Mouse (Mus musculus): Measurements from ENCODE around the gene Slc4a5. TPM values are rescaled to one million over a fixed set of nuclear protein-coding genes. Genes with fewer than 3 reads are reported as not detected.
"Not testable (repeated sequence)": the region's sequence is repeated elsewhere in the genome, so short reads cannot be mapped to it uniquely, and the experiment has no call there.

Slc4a5 gene
- polyA plus RNA-seq, 1 experiment = 11.4 TPM

- Histone ChIP-seq H3K4me1 (ENCODE audit: control insufficient read depth, insufficient read depth, insufficient read length, low read length) (peaks cover 2% of the 10 kb centered on the region; the same call in 1 of the 2 replicates), H3K4me3 (ENCODE audit: low read depth, low read length) (peak overlapping the region; percentile 87), H3K27me3 (ENCODE audit: control insufficient read depth, insufficient read depth, low read length) (no peaks in the 10 kb centered on the region), H3K27ac (ENCODE audit: insufficient read depth, low read depth, low read length) (peak overlapping the region; percentile 30; the same call in 1 of the 2 replicates), H3K36me3 (ENCODE audit: control insufficient read depth, insufficient read depth, low read length) (peaks cover 20% of the 10 kb centered on the region)
- TF ChIP-seq POLR2A (IDR thresholded peaks at IDR 0.05; ENCODE audit: low read depth, low read length) = no peak
- TF ChIP-seq CTCF (IDR thresholded peaks at IDR 0.05; ENCODE audit: extremely low read depth, insufficient read length, insufficient replicate concordance, low read depth, low read length) = no peak
- under 1% methylated on average over 6 of the region's 6 CpGs for WGBS
Observed at GRCm38 (mm10) chr6:83326394-83326736, 106.7 kb downstream of the Slc4a5 start.

GRCm38 (mm10) chr6:83326761-83327160 is 107.1 kb downstream of the Slc4a5 start:
- WGBS = 18% methylated on average over 6 of the region's 6 CpGs
- Histone ChIP-seq H3K4me1 (ENCODE audit: control insufficient read depth, insufficient read depth, insufficient read length, low read length) (peaks cover 2% of the 10 kb centered on the region; the same call in 1 of the 2 replicates), H3K36me3 (ENCODE audit: control insufficient read depth, insufficient read depth, low read length) (peaks cover 24% of the 10 kb centered on the region), H3K27ac (ENCODE audit: insufficient read depth, low read depth, low read length) (no peak overlapping the region), H3K27me3 (ENCODE audit: control insufficient read depth, insufficient read depth, low read length) (no peaks in the 10 kb centered on the region), H3K4me3 (ENCODE audit: low read depth, low read length) (no peak overlapping the region; the same call in 1 of the 2 replicates)
- TF ChIP-seq POLR2A (IDR thresholded peaks at IDR 0.05; ENCODE audit: low read depth, low read length) (no peak), CTCF (IDR thresholded peaks at IDR 0.05; ENCODE audit: extremely low read depth, insufficient read length, insufficient replicate concordance, low read depth, low read length) (no peak)

- peaks cover 31% of the 10 kb centered on the region for H3K36me3 ChIP-seq (ENCODE audit: control insufficient read depth, insufficient read depth, low read length)
- no peak overlapping the region for H3K27ac ChIP-seq (ENCODE audit: insufficient read depth, low read depth, low read length)
- H3K4me1 ChIP-seq (ENCODE audit: control insufficient read depth, insufficient read depth, insufficient read length, low read length) = peaks cover 2% of the 10 kb centered on the region; the same call in 1 of the 2 replicates
- WGBS = 92% methylated on average over 3 of the region's 3 CpGs
- H3K4me3 ChIP-seq (ENCODE audit: low read depth, low read length) = no peak overlapping the region
- no peaks in the 10 kb centered on the region for H3K27me3 ChIP-seq (ENCODE audit: control insufficient read depth, insufficient read depth, low read length)
- no peak for TF ChIP-seq POLR2A (IDR thresholded peaks at IDR 0.05; ENCODE audit: low read depth, low read length)
Observed at GRCm38 (mm10) chr6:83327591-83328190, 108.1 kb downstream of the Slc4a5 start.

- Histone ChIP-seq H3K27ac (ENCODE audit: insufficient read depth, low read depth, low read length) (no peak overlapping the region), H3K27me3 (ENCODE audit: control insufficient read depth, insufficient read depth, low read length) (no peaks in the 10 kb centered on the region), H3K4me1 (ENCODE audit: control insufficient read depth, insufficient read depth, insufficient read length, low read length) (no peaks in the 10 kb centered on the region), H3K36me3 (ENCODE audit: control insufficient read depth, insufficient read depth, low read length) (peaks cover 54% of the 10 kb centered on the region), H3K4me3 (ENCODE audit: low read depth, low read length) (no peak overlapping the region)
- TF ChIP-seq POLR2A (IDR thresholded peaks at IDR 0.05; ENCODE audit: low read depth, low read length) = no peak
- TF ChIP-seq CTCF (IDR thresholded peaks at IDR 0.05; ENCODE audit: extremely low read depth, insufficient read length, insufficient replicate concordance, low read depth, low read length) = no peak
- 67% methylated on average over 3 of the region's 3 CpGs for WGBS
Observed at GRCm38 (mm10) chr6:83341387-83341786, 121.8 kb downstream of the Slc4a5 start.

- TF ChIP-seq POLR2A (IDR thresholded peaks at IDR 0.05; ENCODE audit: low read depth, low read length) = no peak
- no peak for TF ChIP-seq CTCF (IDR thresholded peaks at IDR 0.05; ENCODE audit: extremely low read depth, insufficient read length, insufficient replicate concordance, low read depth, low read length)
- whole genome bisulfite sequencing = 87% methylated on average over 2 of the region's 2 CpGs
- no peaks in the 10 kb centered on the region for H3K4me1 ChIP-seq (ENCODE audit: control insufficient read depth, insufficient read depth, insufficient read length, low read length)
- no peak overlapping the region for H3K4me3 ChIP-seq (ENCODE audit: low read depth, low read length)
- no peak overlapping the region for H3K27ac ChIP-seq (ENCODE audit: insufficient read depth, low read depth, low read length)
- no peaks in the 10 kb centered on the region for H3K27me3 ChIP-seq (ENCODE audit: control insufficient read depth, insufficient read depth, low read length)
- peaks cover 53% of the 10 kb centered on the region for H3K36me3 ChIP-seq (ENCODE audit: control insufficient read depth, insufficient read depth, low read length)
Observed at GRCm38 (mm10) chr6:83342957-83343356, 123.3 kb downstream of the Slc4a5 start.

- 87% methylated on average over 8 of the region's 8 CpGs for WGBS
- not testable (repeated sequence) for H3K4me1 ChIP-seq (ENCODE audit: control insufficient read depth, insufficient read depth, insufficient read length, low read length); H3K27me3 ChIP-seq (ENCODE audit: control insufficient read depth, insufficient read depth, low read length); H3K4me3 ChIP-seq (ENCODE audit: low read depth, low read length); H3K27ac ChIP-seq (ENCODE audit: insufficient read depth, low read depth, low read length)
- peaks cover 34% of the 10 kb centered on the region for H3K36me3 ChIP-seq (ENCODE audit: control insufficient read depth, insufficient read depth, low read length)
Observed at GRCm38 (mm10) chr6:83345285-83345684, 125.7 kb downstream of the Slc4a5 start.

- H3K4me3 ChIP-seq (ENCODE audit: low read depth, low read length) = no peak overlapping the region
- WGBS = 65% methylated on average over 3 of the region's 3 CpGs
- no peaks in the 10 kb centered on the region for H3K27me3 ChIP-seq (ENCODE audit: control insufficient read depth, insufficient read depth, low read length)
- H3K4me1 ChIP-seq (ENCODE audit: control insufficient read depth, insufficient read depth, insufficient read length, low read length) = peaks cover 9% of the 10 kb centered on the region; the same call in 1 of the 2 replicates
- TF ChIP-seq POLR2A (IDR thresholded peaks at IDR 0.05; ENCODE audit: low read depth, low read length) (no peak), CTCF (IDR thresholded peaks at IDR 0.05; ENCODE audit: extremely low read depth, insufficient read length, insufficient replicate concordance, low read depth, low read length) (no peak)
- H3K36me3 ChIP-seq (ENCODE audit: control insufficient read depth, insufficient read depth, low read length) = peaks cover 15% of the 10 kb centered on the region
- H3K27ac ChIP-seq (ENCODE audit: insufficient read depth, low read depth, low read length) = no peak overlapping the region
Observed at GRCm38 (mm10) chr6:83347916-83348315, 128.3 kb downstream of the Slc4a5 start.
